Mouse (Mus musculus): ENCODE results near the gene Uso1.
"Not testable (repeated sequence)": the region's sequence is repeated elsewhere in the genome, so short reads cannot be mapped to it uniquely, and the experiment has no call there.

Uso1 gene

GRCm38 (mm10) chr5:92127751-92128150 lies 10.0 kb upstream of the Uso1 start:
- no peak for DNase-seq (ENCODE audit: low spot score in 2 of 2)

- no peak for DNase-seq (ENCODE audit: low spot score in 2 of 2)
Observed at GRCm38 (mm10) chr5:92128570-92128969, 9.2 kb upstream of the Uso1 start.

DNA sequence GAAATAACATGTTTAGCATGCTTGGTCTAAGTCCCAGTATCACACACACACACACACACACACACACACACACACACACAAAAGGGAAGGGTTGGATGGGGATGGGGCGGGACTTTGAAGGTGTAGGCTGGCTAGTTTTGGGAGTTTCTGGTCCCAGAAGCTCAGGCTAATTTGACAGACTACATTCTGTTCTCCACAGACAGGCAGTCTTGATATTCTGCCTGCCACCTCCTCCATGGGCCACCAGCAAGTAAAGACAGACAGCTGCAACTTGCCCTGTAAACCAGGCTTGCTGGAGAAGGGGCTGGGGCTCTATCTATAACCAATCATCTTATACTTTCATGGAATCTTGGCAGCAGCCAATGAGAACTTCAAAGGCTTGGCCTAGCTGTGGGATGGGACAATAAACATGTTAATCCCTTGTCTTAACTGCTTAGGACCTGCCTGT lies 8.4 kb upstream of the Uso1 start:
- no peak for DNase-seq (ENCODE audit: low spot score in 2 of 2)

GRCm38 (mm10) chr5:92130040-92130682 lies 7.6 kb upstream of the Uso1 start:
- no peak for DNase-seq (ENCODE audit: low spot score in 2 of 2)

DNA sequence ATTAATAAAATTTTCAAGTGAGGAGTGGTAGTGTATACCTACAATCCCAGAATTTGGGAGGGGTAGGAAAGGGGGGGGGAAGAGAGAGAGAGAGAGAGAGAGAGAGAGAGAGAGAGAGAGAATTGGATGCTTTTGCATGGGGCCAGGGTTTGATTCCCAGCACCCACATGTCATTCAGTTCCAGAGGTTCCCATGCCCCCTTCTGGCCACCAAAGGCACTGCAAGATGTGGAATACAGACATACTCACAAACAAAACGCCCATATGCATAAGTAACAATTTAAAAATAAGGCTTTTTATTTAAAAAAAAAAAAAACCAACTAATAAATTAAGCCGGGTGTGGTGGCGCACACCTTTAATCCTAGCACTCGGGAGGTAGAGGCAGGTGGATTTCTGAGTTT lies 5.6 kb upstream of the Uso1 start:
- DNase-seq (ENCODE audit: low spot score in 2 of 2) = no peak

GRCm38 (mm10) chr5:92133006-92133405 lies 4.7 kb upstream of the Uso1 start:
- not testable (repeated sequence) for DNase-seq (ENCODE audit: low spot score in 2 of 2)

DNA sequence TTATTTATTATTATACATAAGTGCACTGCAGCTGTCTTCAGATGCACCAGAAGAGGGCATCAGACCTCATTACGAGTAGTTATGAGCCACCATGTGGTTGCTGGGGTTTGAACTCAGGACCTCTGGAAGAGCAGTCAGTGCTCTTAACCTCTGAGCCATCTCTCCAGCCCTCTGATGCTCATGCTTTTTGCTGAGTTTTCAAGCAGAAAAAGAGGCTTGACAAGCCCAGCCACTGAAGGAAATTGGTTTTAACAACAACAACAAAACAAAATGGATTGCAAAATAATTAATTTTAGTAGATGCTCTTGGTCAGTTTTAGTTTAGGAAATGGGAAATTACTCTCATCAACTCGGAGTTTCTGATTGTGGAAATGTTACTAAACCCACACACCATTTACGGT lies 2.8 kb upstream of the Uso1 start:
- DNase-seq (ENCODE audit: low spot score in 2 of 2) = no peak

- no peak for DNase-seq (ENCODE audit: low spot score in 2 of 2)
Observed at GRCm38 (mm10) chr5:92136536-92137238, 1.1 kb upstream of the Uso1 start.

DNA sequence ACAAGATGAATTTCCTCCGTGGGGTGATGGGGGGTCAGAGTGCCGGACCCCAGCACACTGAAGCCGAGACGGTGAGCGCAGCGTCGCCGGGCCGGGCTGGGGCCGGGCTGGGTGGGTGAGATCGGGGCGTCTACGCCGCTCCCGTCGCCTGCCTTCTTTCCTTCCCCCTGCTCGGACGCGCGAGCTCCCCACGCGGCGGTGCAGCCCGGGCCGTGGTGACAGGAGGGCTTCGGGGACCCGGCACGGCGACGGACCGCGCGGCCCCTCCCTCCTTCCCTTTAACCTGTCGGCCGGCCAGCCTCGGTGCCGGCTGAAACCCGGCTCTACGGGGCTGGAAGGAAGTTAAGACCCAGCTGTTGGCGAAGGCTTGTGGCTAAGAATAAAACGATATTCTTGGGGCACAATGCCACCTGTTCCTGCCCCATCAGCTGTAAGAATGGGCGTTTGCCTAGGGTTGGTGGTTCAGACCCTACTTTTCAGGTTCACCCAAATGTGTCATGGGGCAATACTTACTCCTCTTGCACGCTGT lies 419 bp downstream of the Uso1 start:
- DNase-seq (ENCODE audit: low spot score in 2 of 2) = no peak

DNA sequence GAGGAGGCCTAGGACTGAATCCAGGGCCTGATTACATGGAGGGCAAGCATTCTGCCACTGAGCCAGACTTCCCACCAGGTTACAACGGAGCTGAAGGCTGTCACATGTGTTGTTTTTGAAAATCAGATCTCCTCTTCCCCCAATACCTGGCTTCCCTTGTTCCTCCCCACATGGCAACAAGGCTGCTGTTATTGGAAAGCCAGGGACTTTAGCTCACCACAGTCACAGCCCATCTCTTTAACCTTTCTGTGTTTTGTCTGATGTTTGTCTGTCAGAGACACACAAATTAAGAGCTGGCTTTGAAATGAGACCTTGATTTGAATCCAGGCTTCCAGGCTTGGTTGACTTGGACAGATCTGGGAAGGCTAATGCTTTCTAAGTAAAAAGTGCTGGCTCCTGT lies 1.5 kb downstream of the Uso1 start:
- DNase-seq (ENCODE audit: low spot score in 2 of 2) = no peak

DNA sequence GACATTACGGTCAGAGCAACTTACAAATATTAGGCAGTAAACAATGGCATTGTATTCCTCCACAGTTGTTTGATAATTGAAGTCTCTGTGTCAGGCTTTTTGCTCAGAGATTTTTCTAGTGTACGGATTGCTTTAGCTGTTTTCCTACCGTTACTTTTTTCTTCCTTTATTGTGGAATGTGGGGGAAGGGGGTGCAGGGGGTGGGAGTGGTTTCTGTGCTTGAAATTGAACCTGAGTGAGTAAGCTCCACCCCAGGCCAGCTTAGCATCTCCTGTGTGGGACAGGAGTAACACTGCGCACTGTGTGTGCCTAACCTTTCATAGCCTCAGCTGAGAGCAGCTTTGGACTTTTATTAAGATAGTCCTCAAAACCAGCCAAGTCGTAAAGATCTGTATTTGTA lies 4.0 kb downstream of the Uso1 start:
- no peak for DNase-seq (ENCODE audit: low spot score in 2 of 2)

- no peak for DNase-seq (ENCODE audit: low spot score in 2 of 2)
Observed at GRCm38 (mm10) chr5:92142481-92142880, 4.7 kb downstream of the Uso1 start.

DNA sequence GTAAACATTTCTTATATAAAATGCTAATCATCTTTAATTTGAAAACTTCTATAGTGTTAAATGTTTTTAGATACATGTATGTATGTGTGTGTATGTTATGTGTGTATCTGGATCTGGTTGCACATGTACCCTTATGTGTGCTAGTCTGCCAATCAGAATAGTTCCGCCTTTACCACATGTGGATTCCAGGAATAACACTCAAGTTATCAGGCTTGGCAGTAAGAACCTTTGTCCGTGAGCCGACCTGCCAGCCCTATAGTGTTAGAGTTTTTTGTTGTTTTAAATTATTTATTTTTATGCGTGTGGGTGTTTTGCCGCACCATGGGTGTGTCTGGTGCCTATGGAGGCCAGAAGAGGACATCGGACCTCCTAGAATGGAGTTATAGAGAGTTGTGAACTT lies 5.9 kb downstream of the Uso1 start:
- DNase-seq (ENCODE audit: low spot score in 2 of 2) = no peak

DNA sequence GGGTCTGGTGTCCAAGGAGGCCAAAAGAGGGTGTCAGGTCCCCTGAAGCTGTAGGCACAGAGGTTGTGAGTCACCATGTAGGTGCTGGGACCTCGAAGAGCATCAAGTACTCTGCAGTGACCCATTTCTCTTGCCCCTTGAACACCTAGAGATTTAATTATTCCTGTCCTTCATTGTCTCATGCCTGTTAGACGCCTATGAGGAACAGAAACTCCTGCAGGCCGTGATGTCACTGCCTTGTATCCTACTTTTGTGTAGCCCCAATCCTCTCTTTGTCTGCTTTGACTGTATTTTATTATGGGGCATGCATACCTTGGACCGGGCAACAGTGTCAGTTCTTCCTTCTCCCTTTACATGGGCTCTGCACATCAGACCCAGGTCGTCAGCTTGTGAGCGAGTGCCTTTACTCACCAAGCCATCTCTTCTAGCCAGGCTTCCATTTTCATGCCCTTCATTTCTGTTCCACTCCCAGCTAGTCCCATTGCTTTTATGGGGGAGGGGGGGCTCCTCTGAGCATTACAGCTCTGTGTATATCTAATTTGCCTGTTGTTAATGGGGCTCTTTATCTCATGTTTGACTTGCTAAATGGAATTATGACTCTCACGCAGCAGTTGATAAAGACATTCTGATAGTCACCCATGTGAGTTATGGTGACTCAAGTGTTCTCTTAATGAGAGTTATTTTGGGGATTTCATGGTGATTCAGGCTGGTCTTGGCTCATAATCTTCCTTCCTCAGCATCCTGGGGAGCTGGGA lies 7.4 kb downstream of the Uso1 start:
- no peak for DNase-seq (ENCODE audit: low spot score in 2 of 2)

DNA sequence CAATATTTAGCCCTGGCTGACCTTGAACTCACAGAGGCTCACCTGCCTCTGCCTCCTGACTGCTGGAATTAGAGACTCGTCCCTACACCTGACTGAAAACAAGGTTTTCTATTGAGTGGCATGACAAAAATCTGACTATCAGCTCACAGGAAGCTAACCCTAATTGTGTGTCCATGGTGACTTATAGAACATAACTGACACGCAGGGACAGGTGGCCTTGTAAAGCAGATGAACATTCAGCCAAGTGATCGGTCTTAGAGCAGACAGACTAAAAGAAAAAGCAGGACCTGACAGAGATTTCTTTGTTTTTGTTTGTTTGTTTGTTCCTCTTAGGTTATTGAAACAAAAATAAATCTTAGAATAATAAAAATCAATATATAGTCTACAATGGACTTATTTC lies 10.5 kb downstream of the Uso1 start:
- no peak for DNase-seq (ENCODE audit: low spot score in 2 of 2)

- no peak for DNase-seq (ENCODE audit: low spot score in 2 of 2)
Observed at GRCm38 (mm10) chr5:92149330-92149982, 11.7 kb downstream of the Uso1 start.

- DNase-seq (ENCODE audit: low spot score in 2 of 2) = no peak
Observed at GRCm38 (mm10) chr5:92154861-92155260, 17.1 kb downstream of the Uso1 start.

DNA sequence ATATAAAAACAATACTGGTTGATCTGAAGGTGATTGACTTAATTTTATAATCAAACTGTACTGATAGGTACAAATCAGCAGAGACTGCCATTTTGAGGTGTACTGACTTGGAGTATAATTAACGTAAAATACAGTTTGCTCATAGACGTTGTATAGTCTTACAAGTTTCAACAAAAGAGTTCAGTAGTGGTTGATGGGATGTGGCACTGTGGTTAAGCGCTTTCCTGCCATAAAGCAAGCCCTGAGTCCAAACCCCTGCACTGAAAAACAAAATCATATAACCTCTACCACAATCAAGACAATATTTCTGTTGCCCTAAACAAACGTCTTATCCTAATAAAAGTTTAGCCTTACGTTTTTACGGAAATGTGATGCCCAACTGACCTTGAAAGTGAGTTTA lies 28.2 kb downstream of the Uso1 start:
- no peak for DNase-seq (ENCODE audit: low spot score in 2 of 2)

GRCm38 (mm10) chr5:92183071-92183830 lies 45.5 kb downstream of the Uso1 start:
- DNase-seq (ENCODE audit: low spot score in 2 of 2) = no peak

- no peak for DNase-seq (ENCODE audit: low spot score in 2 of 2)
Observed at GRCm38 (mm10) chr5:92188881-92189483, 51.2 kb downstream of the Uso1 start.

- DNase-seq (ENCODE audit: low spot score in 2 of 2) = not testable (repeated sequence)
Observed at GRCm38 (mm10) chr5:92195716-92196115, 58.0 kb downstream of the Uso1 start.

All from urinary bladder, postnatal 4 days (tissue).